Mouse (Mus musculus): Measurements from ENCODE around the gene Sh3gl3. TPM values are rescaled to one million over a fixed set of nuclear protein-coding genes. Genes with fewer than 3 reads are reported as not detected.

Gene Sh3gl3
- total RNA-seq, 4 experiments from 2014 or later, result 41.8 to 43.4 (median 43.2) TPM

- no peak for DNase-seq (ENCODE audit: low spot score in 2 of 2)
Measured at GRCm38 (mm10) chr7:82287242-82287641, 113.6 kb downstream of the Sh3gl3 start.

DNA sequence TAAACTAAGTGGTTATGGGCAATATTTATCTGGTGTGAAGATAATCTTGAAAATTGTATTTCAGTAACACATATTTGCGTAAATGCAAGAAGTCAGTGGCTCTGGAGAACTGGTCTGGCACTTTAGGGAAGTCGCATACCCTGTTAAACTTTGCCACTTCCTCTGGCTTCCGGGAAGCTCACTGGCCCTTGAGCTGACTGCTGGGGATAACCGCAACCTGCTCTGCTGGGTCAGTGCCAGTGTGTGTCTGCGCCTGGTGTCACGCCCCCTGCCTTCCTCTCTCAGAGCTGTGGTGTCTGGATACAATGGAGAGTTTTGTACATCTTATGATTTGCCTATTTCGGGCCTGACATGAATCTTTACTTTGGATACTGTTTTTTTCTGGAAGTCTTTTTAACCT, 119.8 kb downstream of the Sh3gl3 start:
- no peak for DNase-seq (ENCODE audit: low spot score in 2 of 2)

GRCm38 (mm10) chr7:82294083-82294482, 120.4 kb downstream of the Sh3gl3 start:
- no peak for DNase-seq (ENCODE audit: low spot score in 2 of 2)

DNA sequence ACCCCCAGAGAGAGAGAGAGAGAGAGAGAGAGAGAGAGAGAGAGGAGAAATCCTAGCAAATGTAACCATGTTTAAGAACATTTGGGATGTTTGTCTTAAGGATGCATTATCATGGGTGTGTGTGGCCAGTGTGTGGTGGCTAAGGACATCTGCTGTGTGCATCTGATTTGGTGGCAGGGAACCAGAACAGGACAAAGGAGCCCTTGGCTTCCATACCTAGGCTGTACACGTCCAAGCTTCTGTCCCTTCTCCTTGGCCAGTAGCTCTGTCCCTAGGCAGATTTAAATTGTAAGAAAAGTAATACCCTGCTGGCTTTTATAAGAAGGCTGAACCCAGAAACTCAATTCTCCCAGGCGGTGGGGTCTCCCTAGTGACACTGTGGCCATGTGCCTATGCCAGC, 121.0 kb downstream of the Sh3gl3 start:
- no peak for DNase-seq (ENCODE audit: low spot score in 2 of 2)

DNA sequence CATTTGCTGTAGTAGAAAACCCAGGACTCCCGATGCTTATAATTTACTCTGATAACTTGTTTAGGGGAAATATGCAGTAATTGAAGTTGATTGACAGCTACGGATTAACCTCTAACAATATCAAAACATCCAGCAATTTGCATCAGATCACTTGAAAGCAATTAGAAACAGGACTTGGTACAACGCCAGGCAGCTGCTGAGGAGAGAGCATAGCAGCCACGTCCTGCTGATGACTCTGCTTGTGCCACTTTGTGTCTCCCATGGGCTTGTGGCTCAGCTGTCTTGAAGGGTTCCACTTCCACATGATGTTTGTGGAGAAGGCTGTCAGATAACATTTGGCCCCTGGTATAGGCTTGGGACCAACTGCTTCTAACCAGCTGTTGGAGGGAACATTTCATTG, 134.8 kb downstream of the Sh3gl3 start:
- no peak for DNase-seq (ENCODE audit: low spot score in 2 of 2)

DNA sequence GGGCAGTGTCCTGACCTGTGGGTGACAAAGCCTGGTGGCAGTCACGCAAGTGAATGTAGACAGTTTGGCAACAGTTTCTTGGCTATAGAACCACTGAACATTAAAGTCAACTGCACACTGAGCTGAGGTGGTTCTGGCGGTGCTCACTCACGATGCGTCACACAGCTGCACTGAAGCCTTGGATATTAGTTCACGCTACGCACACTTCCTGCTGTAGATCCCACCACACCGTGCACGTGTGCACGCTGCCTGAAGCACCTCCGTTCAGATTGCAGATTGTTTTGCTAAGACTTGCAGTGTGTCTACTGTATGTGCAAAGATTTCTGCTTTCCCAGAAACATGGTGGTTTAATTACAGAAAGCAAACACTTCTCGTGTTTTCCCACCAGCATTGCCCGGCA, 144.9 kb downstream of the Sh3gl3 start:
- no peak for DNase-seq (ENCODE audit: low spot score in 2 of 2)

DNA sequence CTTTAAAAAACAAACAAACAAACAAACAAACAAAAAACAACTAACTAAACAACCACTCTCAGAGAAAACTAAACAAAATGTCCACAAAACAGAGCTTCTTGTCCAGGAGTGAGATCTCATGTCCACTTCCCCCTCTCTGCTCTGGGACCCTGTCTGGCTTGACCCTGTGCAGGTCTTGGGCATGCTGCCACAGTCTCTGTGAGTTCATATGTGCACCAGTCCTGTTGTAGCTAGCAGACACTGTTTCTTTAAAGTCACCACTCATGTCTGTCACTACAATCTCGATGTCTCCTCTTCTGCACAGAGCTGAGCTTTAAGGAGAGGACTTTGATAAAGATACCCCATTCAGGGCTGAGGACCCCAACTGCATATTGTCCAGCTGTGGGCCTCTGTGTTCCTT, 153.0 kb downstream of the Sh3gl3 start:
- no peak for DNase-seq (ENCODE audit: low spot score in 2 of 2)

- no peak for DNase-seq (ENCODE audit: low spot score in 2 of 2)
Measured at GRCm38 (mm10) chr7:82327201-82327600, 153.6 kb downstream of the Sh3gl3 start.

GRCm38 (mm10) chr7:82327881-82328280, 154.2 kb downstream of the Sh3gl3 start:
- DNase-seq (ENCODE audit: low spot score in 2 of 2), result no peak

DNA sequence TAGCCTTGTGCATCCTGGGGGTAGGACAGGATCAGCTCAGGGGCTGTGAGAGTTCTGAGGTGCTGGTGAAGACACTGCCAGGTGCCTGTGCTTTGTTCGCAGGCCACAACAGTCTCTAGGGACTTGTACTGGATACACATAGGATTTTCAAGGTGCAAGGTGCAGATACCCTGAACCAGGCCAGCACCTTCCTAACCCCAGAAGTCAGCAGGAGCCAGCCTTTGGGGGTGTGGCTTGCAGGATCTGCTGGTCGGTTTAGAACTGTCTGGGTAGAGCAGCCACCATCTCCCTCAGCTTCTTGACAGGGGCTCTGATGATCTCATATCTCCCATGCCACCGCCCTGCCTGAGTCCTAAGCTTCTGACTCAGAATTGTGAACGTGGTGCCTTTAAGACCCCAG, 156.2 kb downstream of the Sh3gl3 start:
- DNase-seq (ENCODE audit: low spot score in 2 of 2), result no peak

DNA sequence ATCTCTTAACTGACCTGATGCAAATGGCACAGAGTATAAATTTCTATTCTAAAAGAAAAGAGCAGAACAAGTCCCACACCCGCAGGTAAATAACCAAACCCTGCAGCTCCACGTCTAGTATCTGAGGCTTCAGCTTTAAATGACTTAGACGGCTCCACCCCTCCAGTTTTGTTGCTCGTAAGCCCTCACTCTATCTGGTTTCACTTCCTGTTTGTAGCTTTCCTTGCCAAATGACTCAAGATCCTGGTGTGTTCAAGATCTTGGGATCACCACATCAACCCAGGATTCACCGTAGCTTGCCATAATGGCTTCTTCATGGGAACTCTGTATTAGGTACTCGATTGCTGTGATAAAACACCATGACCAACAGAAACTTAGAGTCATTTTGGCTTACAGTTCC, 157.2 kb downstream of the Sh3gl3 start:
- no peak for DNase-seq (ENCODE audit: low spot score in 2 of 2)

DNA sequence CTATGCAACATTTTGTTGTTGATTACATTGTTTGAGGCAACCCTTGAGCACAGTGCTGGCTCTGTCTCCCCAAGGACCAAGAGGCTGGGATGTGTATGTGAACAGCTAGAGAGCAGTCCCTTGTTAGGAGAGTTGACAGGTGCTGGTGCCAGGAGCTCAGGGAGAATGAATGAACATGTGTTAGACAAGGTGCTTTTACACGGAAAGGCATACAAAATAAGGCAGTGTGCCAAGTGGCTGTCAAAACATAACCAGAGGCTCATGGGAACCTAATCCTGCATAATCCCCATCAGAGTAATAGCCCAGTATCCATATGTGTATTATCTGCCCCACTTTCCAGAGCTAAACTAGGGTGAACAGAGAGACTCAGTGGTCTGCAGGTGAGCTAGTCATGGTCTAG, 160.4 kb downstream of the Sh3gl3 start:
- no peak for DNase-seq (ENCODE audit: low spot score in 2 of 2)

DNA sequence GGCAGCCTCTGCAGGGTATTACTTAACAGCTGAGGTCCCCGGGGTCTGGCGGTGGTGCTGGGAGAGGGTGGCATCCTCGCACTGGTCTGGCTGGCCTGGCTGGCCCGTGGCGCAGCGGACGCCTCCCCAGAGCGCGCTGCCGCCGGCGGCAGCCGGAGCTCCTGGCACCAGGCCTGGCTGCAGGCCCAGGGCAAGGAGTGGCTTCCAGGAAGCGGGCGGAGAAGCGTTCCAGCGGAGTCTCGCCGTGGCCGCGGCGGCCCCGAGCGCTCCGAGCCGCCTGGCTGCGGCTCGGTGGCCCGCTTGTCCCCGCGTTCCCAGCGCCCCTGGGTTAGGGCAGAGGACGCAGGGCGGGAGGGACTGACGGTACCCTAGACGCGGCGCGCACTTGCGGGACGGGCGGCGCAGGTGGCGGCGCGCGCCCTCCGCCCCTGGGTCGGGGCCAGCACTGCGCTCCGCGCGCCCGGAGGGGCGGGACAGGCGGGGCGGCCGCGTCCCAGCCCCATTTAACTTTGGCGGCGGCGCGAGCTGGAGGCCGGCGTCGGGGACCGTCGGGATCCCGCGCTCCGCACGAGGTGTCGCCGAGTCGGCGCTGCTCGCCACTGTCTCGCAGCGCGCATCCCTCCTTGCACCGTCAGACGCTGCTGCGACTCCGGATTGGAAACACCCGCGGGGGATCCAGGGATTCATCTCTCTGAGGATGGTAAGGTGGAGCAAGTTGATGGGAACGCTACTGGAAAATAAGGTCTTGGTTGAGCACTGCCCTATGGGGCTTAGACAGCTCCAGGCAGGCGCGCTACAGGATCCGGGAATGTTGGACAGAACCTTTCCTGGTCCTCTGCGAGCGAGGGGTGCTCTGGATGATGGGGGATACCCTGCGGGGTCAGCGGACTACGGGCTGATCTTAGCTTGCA, 161.8 kb downstream of the Sh3gl3 start, which contains the start of gene Adamtsl3:
Gene Adamtsl3, plus strand, starts transcription at position 484 of the 911 bp plus-strand sequence.
- DNase-seq (ENCODE audit: low spot score in 2 of 2), result no peak

- DNase-seq (ENCODE audit: low spot score in 2 of 2), result no peak
Measured at GRCm38 (mm10) chr7:82336132-82336531, 162.5 kb downstream of the Sh3gl3 start.

- DNase-seq (ENCODE audit: low spot score in 2 of 2), result no peak
Measured at GRCm38 (mm10) chr7:82338121-82338520, 164.5 kb downstream of the Sh3gl3 start.

DNA sequence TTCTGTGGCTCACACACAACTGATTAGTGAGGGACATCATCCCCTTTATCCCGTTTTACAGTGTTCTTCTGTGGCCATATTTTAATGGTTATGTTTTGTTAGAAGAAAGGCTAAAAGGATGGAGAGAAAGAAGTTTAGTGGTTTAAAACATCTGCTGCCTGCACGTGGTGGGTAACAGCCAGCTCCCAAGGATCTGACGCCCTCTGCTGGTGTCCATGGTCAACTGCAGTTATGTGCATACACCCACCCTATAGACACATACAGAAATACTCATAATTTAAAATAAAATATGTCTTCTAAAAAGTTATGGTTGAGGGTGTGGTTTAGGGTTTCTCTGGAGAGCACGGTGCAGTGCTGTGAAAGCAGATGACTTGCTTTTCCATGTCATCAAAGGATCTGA, 164.9 kb downstream of the Sh3gl3 start:
- no peak for DNase-seq (ENCODE audit: low spot score in 2 of 2)

DNA sequence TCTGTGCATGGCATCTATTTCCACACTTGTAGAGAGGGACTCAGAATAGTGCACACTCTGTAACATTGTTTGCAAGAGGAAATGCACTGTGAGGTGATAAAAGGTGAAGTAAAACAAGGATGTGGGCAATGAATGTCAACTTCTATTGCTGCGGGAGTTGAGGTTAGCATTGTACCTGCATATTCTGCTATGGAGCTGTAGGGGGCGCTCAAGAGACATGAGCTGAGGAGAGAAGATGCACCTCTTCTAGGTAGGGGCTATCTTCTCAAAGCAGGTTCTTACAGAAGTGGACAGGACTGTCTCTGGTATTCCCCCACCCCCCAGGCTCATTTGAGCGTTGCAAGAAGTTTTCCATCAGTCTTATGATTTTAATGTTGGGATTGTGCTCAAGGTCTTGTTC, 165.6 kb downstream of the Sh3gl3 start:
- no peak for DNase-seq (ENCODE audit: low spot score in 2 of 2)

DNA sequence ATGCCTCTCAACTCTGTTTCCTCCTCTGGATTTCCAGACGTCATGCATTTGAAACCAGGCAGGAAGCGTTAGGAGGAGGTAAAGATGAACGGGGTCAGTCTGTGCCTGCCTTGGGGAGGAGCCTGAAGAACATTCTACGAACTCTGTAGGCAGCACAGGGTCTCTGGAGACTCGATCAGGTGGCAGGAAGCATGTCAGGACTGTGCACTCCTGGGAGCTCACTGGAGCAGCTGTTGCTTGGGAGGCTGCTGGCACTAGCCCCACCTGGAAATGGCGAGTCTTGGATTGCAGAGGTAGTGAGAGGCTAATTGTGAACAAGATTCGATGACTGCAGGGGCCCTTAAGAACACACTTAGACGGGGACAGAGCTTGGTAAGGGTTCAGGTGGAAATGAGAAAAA, 167.8 kb downstream of the Sh3gl3 start:
- DNase-seq (ENCODE audit: low spot score in 2 of 2), result no peak

DNA sequence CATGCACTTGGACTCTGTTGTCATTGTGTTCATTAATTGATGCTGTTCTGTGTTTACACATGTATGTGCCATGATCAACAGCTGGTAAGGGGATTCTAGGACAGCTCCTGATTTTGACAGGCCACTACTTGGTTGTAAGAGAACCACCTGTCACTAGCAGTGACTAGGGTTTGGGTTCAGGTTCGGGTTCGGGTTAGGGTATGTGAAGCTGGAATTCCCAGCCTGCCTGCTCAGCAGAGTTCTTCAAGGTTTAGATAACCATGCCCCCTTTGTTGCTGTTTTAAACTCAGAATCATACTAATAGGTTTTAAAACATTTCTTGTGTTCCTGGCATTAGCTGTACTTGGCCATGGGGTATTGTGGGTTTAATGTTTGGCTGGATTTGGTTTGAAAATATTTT, 173.1 kb downstream of the Sh3gl3 start:
- no peak for DNase-seq (ENCODE audit: low spot score in 2 of 2)

- no peak for DNase-seq (ENCODE audit: low spot score in 2 of 2)
Measured at GRCm38 (mm10) chr7:82349796-82350195, 176.2 kb downstream of the Sh3gl3 start.

DNA sequence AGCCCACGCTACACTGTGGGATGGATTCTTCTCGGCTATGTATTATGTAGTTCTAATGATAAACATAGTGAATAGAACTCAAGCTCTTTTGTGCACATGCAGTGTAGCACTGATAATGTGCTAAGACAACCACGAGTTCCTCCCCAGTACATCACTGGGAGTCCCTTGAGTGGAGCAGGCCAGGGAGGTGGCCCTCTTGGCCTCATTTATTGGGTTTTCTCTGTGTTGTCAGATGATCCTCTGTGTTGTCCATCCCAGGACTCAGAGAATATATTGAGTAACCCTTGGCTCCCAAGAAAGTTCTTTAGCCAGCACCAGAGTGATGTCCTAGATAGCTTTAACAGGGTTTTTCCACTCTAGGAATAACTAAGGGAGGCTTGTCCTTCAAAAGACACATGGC, 176.8 kb downstream of the Sh3gl3 start:
- no peak for DNase-seq (ENCODE audit: low spot score in 2 of 2)
